Mouse (Mus musculus) layer of hippocampus, adult 18-20 months (tissue): ENCODE results near the gene C530025M09Rik. TPM values are rescaled to one million over a fixed set of nuclear protein-coding genes. Genes with fewer than 3 reads are reported as not detected.

ENCODE experiments used
- DNase-seq, 2 experiments: peaks; one replicate each; pipeline ENCODE4 v3.0.0; 2022; ENCODE audit warnings: low spot score in 2 of 2
- total RNA-seq, 2 experiments: library from RNA; stranded (reverse); gene quantifications; 2 replicates each; pipeline ENCODE4 v1.2.3; 2021

Gene C530025M09Rik
- total RNA-seq, 2 experiments from 2014 or later = 0.50 to 1.0 TPM

DNA sequence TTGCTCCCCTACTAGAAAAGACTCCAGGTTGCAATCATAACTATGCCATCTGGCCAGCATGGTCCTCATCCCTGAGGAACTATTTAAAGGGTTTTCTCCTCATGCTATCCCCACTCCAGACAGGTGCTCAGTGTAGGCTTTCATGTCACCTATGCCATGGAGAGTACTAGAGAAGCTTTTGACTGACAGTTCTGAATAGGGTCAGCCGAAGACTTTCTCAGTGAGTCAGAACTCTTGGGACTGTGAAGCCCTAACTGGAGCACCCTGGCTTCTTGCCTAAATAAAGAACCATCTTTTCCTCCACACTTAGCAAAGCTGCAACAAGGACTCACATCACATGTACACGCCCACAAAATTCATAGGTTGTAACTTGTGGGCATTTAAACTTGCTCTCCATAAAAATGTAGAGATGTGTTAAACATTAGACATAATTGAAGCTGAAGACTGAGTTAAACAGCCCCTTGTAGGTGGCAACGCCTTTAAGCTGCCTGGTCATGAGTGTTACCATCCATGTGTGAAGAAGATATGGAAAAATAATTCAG is 26.3 kb downstream of the C530025M09Rik start:
- no peak for DNase-seq

DNA sequence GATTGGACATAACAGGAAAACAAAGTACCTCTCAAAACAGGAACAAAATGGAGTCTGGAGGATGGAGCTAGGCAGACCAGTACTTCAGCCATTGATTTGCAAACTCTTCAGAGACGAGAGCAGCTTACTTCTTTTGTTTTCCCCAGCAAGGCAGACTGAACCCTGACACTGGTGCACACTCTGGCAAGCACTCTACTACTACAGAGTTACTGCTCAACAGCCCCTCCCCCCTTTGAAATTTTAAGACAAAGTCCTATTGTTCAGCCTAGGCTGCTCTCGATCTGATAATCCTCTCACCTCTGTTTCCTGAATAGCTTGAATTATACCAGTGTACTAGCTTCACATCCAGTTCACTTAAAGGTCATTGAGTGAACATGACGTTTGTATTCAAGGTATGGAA is 32.4 kb downstream of the C530025M09Rik start:
- DNase-seq = no peak

Other genes starting within 250 kb of the C530025M09Rik start
- 10 to 100 TPM; 31.5 to 37.7 TPM for gene Syndig1, start 2.0 kb downstream of the C530025M09Rik start, total RNA-seq